Comparison of ENCODE assay signal across 8 mouse cellular contexts in genomic region chr9:107290897-107291296, GRCm38 (mm10). TPM values are rescaled to one million over a fixed set of nuclear protein-coding genes. Genes with fewer than 3 reads are reported as not detected.
DNase-seq lines count a peak whose midpoint lies in the region; ATAC-seq and TF ChIP-seq lines count a peak whose summit lies in the region.

No protein-coding gene starts in this region.

- H3K27ac ChIP-seq in MEL (ENCODE audit: control insufficient read depth, low read depth, low read length) = no peak overlapping the region

- H3K36me3 ChIP-seq in MEL (ENCODE audit: control insufficient read depth in 1 of 2, insufficient read depth in 2 of 2, low read length in 2 of 2) = peaks cover 0 to 20% of the 10 kb centered on the region in 2 experiments; a peak in 2 of 4 replicates

- no peak overlapping the region; the same call in 1 of the 2 replicates for H3K9ac ChIP-seq in MEL (ENCODE audit: control insufficient read depth, low read depth, low read length, poor library complexity, severe bottlenecking)

- peak; percentile 56 for ATAC-seq in erythroid progenitor cell, adult 5-6 weeks (replicated peaks; ENCODE audit: low FRiP score, poor library complexity, severe bottlenecking)
- 0 out of 2 replicates have a peak, but pooled peaks have one; percentile 19 for ATAC-seq in megakaryocyte-erythroid progenitor cell, adult 5-6 weeks (replicated peaks; ENCODE audit: low FRiP score, low TSS enrichment, poor library complexity, severe bottlenecking)

- no peak for TF ChIP-seq EP300 in MEL (IDR thresholded peaks at IDR 0.05; ENCODE audit: low read depth in 1 of 2, low read length in 2 of 2)

- peak; percentile 81 for DNase-seq in MEL (ENCODE audit: low read depth, low spot score)
- peak; percentile 60 to 69 for DNase-seq in adrenal gland, postnatal 4 days (ENCODE audit: low spot score in 2 of 2)
- DNase-seq in heart, postnatal 25 days (ENCODE audit: low spot score) = peak; percentile 58
- DNase-seq in layer of hippocampus, postnatal 36 days = peak; percentile 66 to 78
- DNase-seq in right cerebral cortex, postnatal 14 days = peak; percentile 79
- peak; percentile 66 for DNase-seq in yolk sac, embryonic 10.5 days (ENCODE audit: low spot score)

- TF ChIP-seq POLR2A in MEL (IDR thresholded peaks at IDR 0.05; ENCODE audit: control insufficient read depth in 1 of 2, insufficient read depth in 1 of 2, low read depth in 1 of 2, low read length in 2 of 2, poor library complexity in 1 of 2) = no peak

- H3K4me3 ChIP-seq in MEL (ENCODE audit: control insufficient read depth in 1 of 2, insufficient read depth in 1 of 2, low read depth in 2 of 2, low read length in 2 of 2) = no peak overlapping the region

- H3K9me3 ChIP-seq in MEL (replicated peaks; ENCODE audit: insufficient read depth, low read length) = no peaks in the 10 kb centered on the region

- H3K4me1 ChIP-seq in MEL (ENCODE audit: control insufficient read depth in 1 of 2, insufficient read depth in 2 of 2, low read length in 2 of 2) = peaks cover 6 to 39% of the 10 kb centered on the region in 2 experiments; a peak in 3 of 4 replicates

- intact Hi-C loops in heart, postnatal 25 days (cut with DNase I) = loop anchor here (1.0 to 5.0 kb wide), 5 partner anchors 44 to 604 kb away; partner anchors contain the start of gene Tex264

- H3K27me3 ChIP-seq in MEL (ENCODE audit: control insufficient read depth in 1 of 2, insufficient read depth in 2 of 2, low read length in 2 of 2) = no peaks in the 10 kb centered on the region

- peak; percentile 100 for TF ChIP-seq RAD21 in MEL (IDR thresholded peaks at IDR 0.05; ENCODE audit: low read depth, low read length)

- peak in 2 of 3 experiments; percentile 95 to 99 for TF ChIP-seq CTCF in MEL (IDR thresholded peaks at IDR 0.05 in 2 of 3, conservative IDR thresholded peaks at IDR 0.05 in 1 of 3; ENCODE audit: control insufficient read depth in 1 of 3, insufficient read depth in 1 of 3, low read depth in 2 of 3, low read length in 3 of 3, poor library complexity in 1 of 3, severe bottlenecking in 1 of 3)

- H3K79me2 ChIP-seq in MEL (ENCODE audit: control insufficient read depth, insufficient read depth, low read length, poor library complexity) = peaks cover 4% of the 10 kb centered on the region

TF ChIP-seq in MEL, 35 proteins besides CTCF, POLR2A, EP300 and RAD21:
- no peak for TF ChIP-seq ELF1 (IDR thresholded peaks at IDR 0.05; ENCODE audit: low read depth, low read length)
- no peak for TF ChIP-seq POLR2AphosphoS2 (IDR thresholded peaks at IDR 0.05; ENCODE audit: low read length)
- peak; percentile 97 for TF ChIP-seq SMC3 (IDR thresholded peaks at IDR 0.05; ENCODE audit: low read depth, low read length)
- no peak for TF ChIP-seq TCF12 (IDR thresholded peaks at IDR 0.05; ENCODE audit: low read depth, low read length)
- no peak for TF ChIP-seq TAL1 (IDR thresholded peaks at IDR 0.05; ENCODE audit: low read length)
- no peak for TF ChIP-seq BHLHE40 (IDR thresholded peaks at IDR 0.05; ENCODE audit: borderline replicate concordance, low read depth, low read length)
- peak; percentile 98 for TF ChIP-seq ZC3H11A (IDR thresholded peaks at IDR 0.05; ENCODE audit: low read depth, low read length)
- no peak for TF ChIP-seq TBP (IDR thresholded peaks at IDR 0.05; ENCODE audit: low read depth, low read length)
- TF ChIP-seq SIN3A (IDR thresholded peaks at IDR 0.05; ENCODE audit: low read length) = peak; percentile 38; the same call in 1 of the 2 replicates
- TF ChIP-seq GATA1 (IDR thresholded peaks at IDR 0.05; ENCODE audit: low read depth, low read length) = no peak
TF ChIP-seq in MEL: peak in this region for 3.

RNA-seq across cellular contexts. Expression of gene Mapkapk3, which starts 1.2 kb away (rescaled TPM):
- 36.0 and 49.9 TPM in 2 replicates for total RNA-seq in MEL (2012; rRNA removed)
- 10 to 100 TPM in 1 of 2 experiments, not detected in 1; 42.3 TPM for polyA plus RNA-seq in MEL (2012; ENCODE audit: insufficient read depth in 1 of 2, insufficient read length in 2 of 2, low read depth in 1 of 2, low replicate concordance in 2 of 2, missing spikeins in 1 of 2)
- total RNA-seq in adrenal gland, postnatal 4 days (2021) = 10 to 100 TPM; 24.6 to 27.3 TPM
- 7.6 and 17.2 TPM in 2 replicates for total RNA-seq in erythroid progenitor cell, adult 5-6 weeks (2015; ENCODE audit: low replicate concordance)
- 10.0 and 15.7 TPM in 2 replicates for total RNA-seq in erythroid progenitor cell, adult 5-6 weeks (2017; ENCODE audit: low replicate concordance)
- total RNA-seq in heart, postnatal 25 days (2021) = 10 to 100 TPM; 28.3 to 30.9 TPM
- total RNA-seq in layer of hippocampus, postnatal 36 days (2021) = 1 to 10 TPM; 1.6 to 2.9 TPM
- total RNA-seq in megakaryocyte-erythroid progenitor cell, adult 5-6 weeks (2014; fragmentation: Nextera tagmentation) = 26.8 and 34.0 TPM in 2 replicates
- total RNA-seq in megakaryocyte-erythroid progenitor cell, adult 5-6 weeks (2017) = 26.9 and 31.6 TPM in 2 replicates

RNA-seq across cellular contexts. Expression of gene Cish, which starts 4.9 kb away (rescaled TPM):
- total RNA-seq in MEL (2012; rRNA removed) = 5.1 and 10.0 TPM in 2 replicates
- polyA plus RNA-seq in MEL (2012; ENCODE audit: insufficient read depth in 1 of 2, insufficient read length in 2 of 2, low read depth in 1 of 2, low replicate concordance in 2 of 2, missing spikeins in 1 of 2) = 10 to 100 TPM in 1 of 2 experiments, not detected in 1; 24.5 TPM
- total RNA-seq in adrenal gland, postnatal 4 days (2021) = 10 to 100 TPM; 17.8 to 22.5 TPM
- total RNA-seq in erythroid progenitor cell, adult 5-6 weeks (2015; ENCODE audit: low replicate concordance) = 5.9 and 23.4 TPM in 2 replicates
- total RNA-seq in erythroid progenitor cell, adult 5-6 weeks (2017; ENCODE audit: low replicate concordance) = 3.6 and 5.1 TPM in 2 replicates
- 100 to 1,000 TPM; 122 to 198 TPM for total RNA-seq in heart, postnatal 25 days (2021)
- 1 to 10 TPM; 3.8 to 3.9 TPM for total RNA-seq in layer of hippocampus, postnatal 36 days (2021)
- 2.9 and 9.3 TPM in 2 replicates for total RNA-seq in megakaryocyte-erythroid progenitor cell, adult 5-6 weeks (2014; fragmentation: Nextera tagmentation)
- 1.2 and 1.6 TPM in 2 replicates for total RNA-seq in megakaryocyte-erythroid progenitor cell, adult 5-6 weeks (2017)

RNA-seq across cellular contexts. Expression of gene Hemk1, which starts 47.3 kb away (rescaled TPM):
- 7.5 TPM in 2 replicates for total RNA-seq in MEL (2012; rRNA removed)
- 10 to 100 TPM in 1 of 2 experiments, not detected in 1; 11.8 TPM for polyA plus RNA-seq in MEL (2012; ENCODE audit: insufficient read depth in 1 of 2, insufficient read length in 2 of 2, low read depth in 1 of 2, low replicate concordance in 2 of 2, missing spikeins in 1 of 2)
- 10 to 100 TPM; 19.5 to 23.7 TPM for total RNA-seq in adrenal gland, postnatal 4 days (2021)
- not detected in 2 replicates for total RNA-seq in erythroid progenitor cell, adult 5-6 weeks (2015; ENCODE audit: low replicate concordance)
- 0.15 and 3.9 TPM in 2 replicates for total RNA-seq in erythroid progenitor cell, adult 5-6 weeks (2017; ENCODE audit: low replicate concordance)
- 10 to 100 TPM; 23.0 to 26.9 TPM for total RNA-seq in heart, postnatal 25 days (2021)
- total RNA-seq in layer of hippocampus, postnatal 36 days (2021) = 10 to 100 TPM; 17.2 to 19.5 TPM
- 5.8 and 18.8 TPM in 2 replicates for total RNA-seq in megakaryocyte-erythroid progenitor cell, adult 5-6 weeks (2014; fragmentation: Nextera tagmentation)
- total RNA-seq in megakaryocyte-erythroid progenitor cell, adult 5-6 weeks (2017) = 4.9 and 9.0 TPM in 2 replicates

RNA-seq across cellular contexts. Expression of gene 6430571L13Rik, which starts 49.5 kb away (rescaled TPM):
- total RNA-seq in MEL (2012; rRNA removed) = 0.35 and 0.36 TPM in 2 replicates
- polyA plus RNA-seq in MEL (2012; ENCODE audit: insufficient read depth in 1 of 2, insufficient read length in 2 of 2, low read depth in 1 of 2, low replicate concordance in 2 of 2, missing spikeins in 1 of 2) = under 1 TPM in 1 of 2 experiments, not detected in 1; 0.35 TPM
- 1 to 10 TPM; 4.2 to 4.3 TPM for total RNA-seq in adrenal gland, postnatal 4 days (2021)
- not detected in 2 replicates for total RNA-seq in erythroid progenitor cell, adult 5-6 weeks (2015; ENCODE audit: low replicate concordance)
- total RNA-seq in erythroid progenitor cell, adult 5-6 weeks (2017; ENCODE audit: low replicate concordance) = not detected in 2 replicates
- total RNA-seq in heart, postnatal 25 days (2021) = 1 to 10 TPM; 4.8 to 5.9 TPM
- 1 to 10 TPM; 1.5 to 1.9 TPM for total RNA-seq in layer of hippocampus, postnatal 36 days (2021)
- total RNA-seq in megakaryocyte-erythroid progenitor cell, adult 5-6 weeks (2014; fragmentation: Nextera tagmentation) = not detected in 2 replicates
- 0.47 TPM in 1 of 2 replicates, not detected in the other for total RNA-seq in megakaryocyte-erythroid progenitor cell, adult 5-6 weeks (2017)

RNA-seq across cellular contexts. Expression of gene Dock3, which starts 59.2 kb away (rescaled TPM):
- total RNA-seq in MEL (2012; rRNA removed) = 0.08 TPM in 1 of 2 replicates, not detected in the other
- under 1 TPM in 1 of 2 experiments, not detected in 1; 0.03 TPM for polyA plus RNA-seq in MEL (2012; ENCODE audit: insufficient read depth in 1 of 2, insufficient read length in 2 of 2, low read depth in 1 of 2, low replicate concordance in 2 of 2, missing spikeins in 1 of 2)
- total RNA-seq in adrenal gland, postnatal 4 days (2021) = 1 to 10 TPM; 7.1 to 7.4 TPM
- 10.1 TPM in 1 of 2 replicates, not detected in the other for total RNA-seq in erythroid progenitor cell, adult 5-6 weeks (2015; ENCODE audit: low replicate concordance)
- total RNA-seq in erythroid progenitor cell, adult 5-6 weeks (2017; ENCODE audit: low replicate concordance) = not detected in 2 replicates
- 1 to 10 TPM; 2.7 to 3.5 TPM for total RNA-seq in heart, postnatal 25 days (2021)
- total RNA-seq in layer of hippocampus, postnatal 36 days (2021) = 100 to 1,000 TPM; 107 to 108 TPM
- total RNA-seq in megakaryocyte-erythroid progenitor cell, adult 5-6 weeks (2014; fragmentation: Nextera tagmentation) = 0.09 TPM in 1 of 2 replicates, not detected in the other
- not detected in 2 replicates for total RNA-seq in megakaryocyte-erythroid progenitor cell, adult 5-6 weeks (2017)

Comparison
In these comparisons a context has a peak if more than half of its experiments do, and no peak if none do; other contexts are left out.
1. RNA of gene Cish, which starts 4.9 kb away (total RNA-seq): 122 to 198 TPM in heart, postnatal 25 days; 17.8 to 22.5 TPM in adrenal gland, postnatal 4 days, 5.1 to 10.0 TPM in MEL, 3.6 to 23.4 TPM in erythroid progenitor cell, adult 5-6 weeks, 3.8 to 3.9 TPM in layer of hippocampus, postnatal 36 days and 1.2 to 9.3 TPM in megakaryocyte-erythroid progenitor cell, adult 5-6 weeks; every median in the first group is over 4 times any median in the second.
2. Peak in every context shown above with its lines, with median percentiles within 50 percentile points of each other: DNase-seq.